Mouse (Mus musculus) forebrain, postnatal 0 days (tissue): ENCODE results near the gene Stk10. TPM values are rescaled to one million over a fixed set of nuclear protein-coding genes. Genes with fewer than 3 reads are reported as not detected.
A peak's percentile ranks its signal among the peaks of the same experiment; 100 is the strongest.

Experiments
- ATAC-seq: fragments of 200-750 bp; cut with Nextera tagmentation; 2 replicates; pipeline ENCODE4 v1.8.0; 2017; ENCODE audit warnings: mild to moderate bottlenecking, moderate library complexity
- DNase-seq: peaks from one replicate; pipeline ENCODE4 v3.0.0-alpha.2; 2015
- H3K27ac ChIP-seq: fragments of 300-500 bp; sonication (generic); 2 replicates; pipeline ENCODE4 v1.5.1; 2014; ENCODE audit warnings: low read depth, mild to moderate bottlenecking, antibody characterized with exemption, low read length, moderate library complexity, mixed read lengths
- H3K27me3 ChIP-seq: fragments of 300-500 bp; sonication (generic); 2 replicates; pipeline ENCODE4 v1.6.1; 2014; ENCODE audit warnings: mild to moderate bottlenecking, low read length, mixed read lengths; ENCODE audit not compliant: insufficient read depth
- H3K36me3 ChIP-seq: fragments of 300-500 bp; sonication (generic); 2 replicates; pipeline ENCODE4 v1.6.1; 2014; ENCODE audit warnings: mild to moderate bottlenecking, moderate library complexity; ENCODE audit not compliant: insufficient read depth
- H3K4me1 ChIP-seq: fragments of 300-500 bp; sonication (generic); 2 replicates; pipeline ENCODE4 v1.6.1; 2014; ENCODE audit warnings: antibody characterized with exemption; ENCODE audit not compliant: insufficient read depth
- H3K4me2 ChIP-seq: fragments of 300-500 bp; sonication (generic); 2 replicates; pipeline ENCODE4 v1.6.1; 2014; ENCODE audit warnings: low read depth, mild to moderate bottlenecking, moderate library complexity
- H3K4me3 ChIP-seq: fragments of 300-500 bp; sonication (generic); 2 replicates; pipeline ENCODE4 v1.5.1; 2014; ENCODE audit warnings: low read depth, low read length, mixed read lengths
- H3K9ac ChIP-seq: fragments of 300-500 bp; sonication (generic); 2 replicates; pipeline ENCODE4 v1.6.1; 2014; ENCODE audit warnings: mild to moderate bottlenecking
- H3K9me3 ChIP-seq: fragments of 300-500 bp; sonication (generic); 2 replicates; pipeline ENCODE4 v1.6.1; 2016; ENCODE audit warnings: low read length
- CTCF ChIP-seq: sonication (generic); IDR thresholded peaks from 2 replicates; pipeline ENCODE4 v1.5.1; 2016; ENCODE audit warnings: antibody characterized with exemption, control low read depth, low read depth
- WGBS: fragments of 180-500 bp; shearing (Covaris S2); extraction: QIAGEN DNeasy Blood & Tissue Kit; methylation state at CpG from one replicate; pipeline ENCODE4 v1.1.7; 2014; 5-methylcytosine and 5-hydroxymethylcytosine counted together
- polyA plus RNA-seq: library from polyadenylated mRNA; unstranded; fragments of >200 nt; fragmentation: Nextera tagmentation; extraction: Ambion mirVana; gene quantifications from 2 replicates; pipeline ENCODE4 v1.2.1, GENCODE M21; 2015
- total RNA-seq: library from RNA; depleted of rRNA; stranded (reverse); fragments of >200 nt; gene quantifications from 2 replicates; pipeline ENCODE4 v1.2.3, GENCODE M21; 2014

The Stk10 gene
- total and polyA plus RNA-seq, 2 experiments from 2014 or later: 0.90 to 2.3 TPM

DNA sequence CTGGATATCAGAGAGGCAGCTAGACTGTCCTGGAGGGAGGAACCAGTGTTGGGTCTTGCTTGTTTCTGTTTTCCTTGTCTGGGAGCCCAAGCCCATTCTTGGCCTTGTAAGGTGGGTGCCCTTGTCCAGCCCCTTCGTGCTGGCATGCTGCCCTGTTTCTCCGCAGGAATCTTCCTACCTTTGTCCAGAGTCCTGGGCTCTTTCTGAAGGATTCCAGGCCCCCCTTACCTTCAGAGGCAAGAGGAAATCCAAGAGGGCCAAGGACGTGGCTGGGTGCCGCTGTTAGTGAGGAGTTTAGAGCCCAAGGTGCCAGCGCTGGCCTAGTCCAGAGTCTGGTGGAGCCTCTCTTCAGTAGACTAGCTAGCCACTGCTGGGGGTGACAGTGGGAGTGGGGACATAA lies 11.4 kb downstream of the Stk10 start:
- ATAC-seq: no peak
- H3K27ac ChIP-seq: no peak overlapping the region
- no peak for TF ChIP-seq CTCF
- H3K4me2 ChIP-seq: no peak overlapping the region
- DNase-seq: no peak
- H3K27me3 ChIP-seq: no peaks in the 10 kb centered on the region
- H3K9me3 ChIP-seq: no peaks in the 10 kb centered on the region
- WGBS: 85% methylated on average over 5 of the region's 5 CpGs
- H3K4me1 ChIP-seq: no peaks in the 10 kb centered on the region
- no peak overlapping the region for H3K9ac ChIP-seq
- H3K36me3 ChIP-seq: no peaks in the 10 kb centered on the region
- H3K4me3 ChIP-seq: no peak overlapping the region

- ATAC-seq (peak; percentile 51), DNase-seq (no peak)
- H3K4me1 ChIP-seq: no peaks in the 10 kb centered on the region
- no peak overlapping the region for H3K4me3 ChIP-seq
- no peaks in the 10 kb centered on the region for H3K27me3 ChIP-seq
- H3K9ac ChIP-seq: no peak overlapping the region
- no peak overlapping the region for H3K4me2 ChIP-seq
- no peak for TF ChIP-seq CTCF
- no peaks in the 10 kb centered on the region for H3K36me3 ChIP-seq
- no peaks in the 10 kb centered on the region for H3K9me3 ChIP-seq
- WGBS: 55% methylated on average over 12 of the region's 12 CpGs
- H3K27ac ChIP-seq: no peak overlapping the region
Measured at GRCm38 (mm10) chr11:32545605-32546004, 12.5 kb downstream of the Stk10 start.

DNA sequence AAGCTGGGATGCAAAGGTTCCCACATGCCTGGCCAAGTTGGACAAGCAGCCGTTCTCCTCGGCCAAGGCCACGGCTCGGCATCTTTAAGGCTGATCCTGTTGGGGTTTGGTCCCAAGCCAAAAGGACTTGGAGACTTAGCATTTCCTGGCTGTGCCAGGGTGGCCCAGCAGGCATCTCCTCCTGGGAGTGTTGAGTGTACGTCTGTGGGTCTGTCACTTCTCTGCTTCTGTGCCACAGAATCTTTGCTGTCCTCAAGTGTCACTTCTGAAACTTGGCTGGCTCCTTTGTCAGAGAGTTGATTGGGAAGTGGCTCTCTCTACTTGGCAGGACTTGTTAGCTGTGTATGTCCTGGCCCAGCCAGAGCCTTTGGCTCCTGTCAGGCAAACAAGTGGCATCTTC lies 13.4 kb downstream of the Stk10 start:
- Histone ChIP-seq H3K27ac (peak overlapping the region; percentile 15; the same call in 1 of the 2 replicates), H3K4me2 (no peak overlapping the region), H3K27me3 (no peaks in the 10 kb centered on the region), H3K9ac (no peak overlapping the region), H3K36me3 (no peaks in the 10 kb centered on the region), H3K9me3 (no peaks in the 10 kb centered on the region), H3K4me3 (no peak overlapping the region), H3K4me1 (no peaks in the 10 kb centered on the region)
- DNase-seq (peak; percentile 67), ATAC-seq (peak; percentile 86)
- TF ChIP-seq CTCF: no peak
- 39% methylated on average over 5 of the region's 5 CpGs for WGBS

GRCm38 (mm10) chr11:32547391-32547947 lies 14.4 kb downstream of the Stk10 start:
- H3K9ac ChIP-seq: no peak overlapping the region
- DNase-seq (no peak), ATAC-seq (no peak)
- H3K4me3 ChIP-seq: no peak overlapping the region
- 71% methylated on average over 10 of the region's 10 CpGs for WGBS
- H3K9me3 ChIP-seq: no peaks in the 10 kb centered on the region
- H3K4me2 ChIP-seq: no peak overlapping the region
- H3K4me1 ChIP-seq: no peaks in the 10 kb centered on the region
- H3K27me3 ChIP-seq: no peaks in the 10 kb centered on the region
- no peak for TF ChIP-seq CTCF
- no peak overlapping the region for H3K27ac ChIP-seq
- no peaks in the 10 kb centered on the region for H3K36me3 ChIP-seq

- Histone ChIP-seq H3K27me3 (no peaks in the 10 kb centered on the region), H3K9me3 (no peaks in the 10 kb centered on the region), H3K27ac (no peak overlapping the region), H3K4me1 (no peaks in the 10 kb centered on the region), H3K4me2 (no peak overlapping the region), H3K36me3 (no peaks in the 10 kb centered on the region), H3K9ac (no peak overlapping the region), H3K4me3 (no peak overlapping the region)
- TF ChIP-seq CTCF: no peak
- 95% methylated on average over 4 of the region's 4 CpGs for WGBS
- no peak for ATAC-seq
- DNase-seq: no peak
Measured at GRCm38 (mm10) chr11:32548240-32548639, 15.1 kb downstream of the Stk10 start.

- H3K27me3 ChIP-seq: no peaks in the 10 kb centered on the region
- no peak for TF ChIP-seq CTCF
- no peak overlapping the region for H3K27ac ChIP-seq
- H3K4me1 ChIP-seq: no peaks in the 10 kb centered on the region
- no peaks in the 10 kb centered on the region for H3K9me3 ChIP-seq
- H3K4me3 ChIP-seq: no peak overlapping the region
- no peaks in the 10 kb centered on the region for H3K36me3 ChIP-seq
- DNase-seq: no peak
- no peak for ATAC-seq
- WGBS: 69% methylated on average over 6 of the region's 6 CpGs
- no peak overlapping the region for H3K4me2 ChIP-seq
- H3K9ac ChIP-seq: no peak overlapping the region
Measured at GRCm38 (mm10) chr11:32549236-32549635, 16.1 kb downstream of the Stk10 start.

- Histone ChIP-seq H3K9me3 (no peaks in the 10 kb centered on the region), H3K9ac (no peak overlapping the region), H3K4me1 (no peaks in the 10 kb centered on the region), H3K27ac (no peak overlapping the region), H3K36me3 (no peaks in the 10 kb centered on the region), H3K4me2 (no peak overlapping the region), H3K4me3 (no peak overlapping the region), H3K27me3 (no peaks in the 10 kb centered on the region)
- DNase-seq (no peak), ATAC-seq (no peak)
- 63% methylated on average over 4 of the region's 4 CpGs for WGBS
- no peak for TF ChIP-seq CTCF
Measured at GRCm38 (mm10) chr11:32550102-32550501, 17.0 kb downstream of the Stk10 start.
